In the genomic region with DNA sequence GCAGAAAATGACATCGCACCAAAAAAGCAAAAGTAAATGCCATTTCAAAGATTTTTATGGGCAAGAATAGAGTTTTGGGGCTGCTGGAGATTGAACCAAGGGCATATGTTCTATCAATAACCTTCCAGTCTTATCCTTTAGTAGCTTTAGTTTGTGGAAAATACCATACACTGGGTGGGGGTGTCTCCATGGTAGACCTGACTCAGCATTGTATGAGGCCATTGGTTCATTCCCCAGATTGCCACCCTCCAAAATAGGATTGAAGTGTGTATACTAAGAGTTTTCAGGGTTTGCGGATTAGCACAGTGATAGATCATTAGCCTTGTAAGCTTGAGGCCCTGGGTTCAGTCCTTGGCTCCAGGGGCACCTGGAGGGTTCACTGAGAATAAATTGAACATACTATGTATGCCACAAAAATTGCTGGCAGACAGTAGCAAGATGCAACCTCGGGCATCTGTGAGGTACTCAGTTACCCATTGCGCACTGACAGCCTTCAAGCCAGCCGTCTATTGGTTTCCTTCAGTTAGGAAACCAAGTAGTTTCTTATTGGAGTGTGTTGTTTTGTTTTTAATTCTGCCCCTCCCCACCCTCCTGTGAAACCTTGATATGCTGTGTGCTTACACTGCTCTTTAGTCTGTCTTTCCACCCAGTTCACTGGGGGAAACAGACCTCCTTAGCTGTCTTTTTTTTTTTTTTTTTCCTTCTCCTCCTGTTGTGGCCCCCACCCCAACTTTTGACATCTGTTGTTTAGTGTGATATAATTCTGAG, we compare ENCODE assay signal across 10 mouse cellular contexts. TPM values are rescaled to one million over a fixed set of nuclear protein-coding genes. Genes with fewer than 3 reads are reported as not detected.
DNase-seq lines count a peak whose midpoint lies in the region; ATAC-seq and TF ChIP-seq lines count a peak whose summit lies in the region.
"Had no signal": no experiment of that assay in that cellular context is flagged by ENCODE, and none has a peak within 500 bp of the region (broad histone marks: within the 10 kb centered on the region; RNA-seq: fewer than 3 reads in every experiment).

No protein-coding gene starts in this region.

- TF ChIP-seq CTCF in lung, embryonic 14.5 days (IDR thresholded peaks at IDR 0.05; ENCODE audit: low read depth) = no peak
- TF ChIP-seq CTCF in ES-Bruce4 (IDR thresholded peaks at IDR 0.05; ENCODE audit: low read depth, low read length) = no peak

- 69% methylated on average over 5 of the region's 5 CpGs for WGBS in lung, embryonic 14.5 days
- WGBS in embryonic facial prominence, embryonic 14.5 days = 71% methylated on average over 5 of the region's 5 CpGs
- WGBS in liver, embryonic 13.5 days (ENCODE audit: insufficient replicate concordance) = 31% methylated on average over 5 of the region's 5 CpGs

- peak overlapping the region; percentile 6; the same call in 1 of the 2 replicates for H3K4me3 ChIP-seq in lung, embryonic 14.5 days (ENCODE audit: low read depth, low read length)
- no peak overlapping the region; the same call in 1 of the 2 replicates for H3K4me3 ChIP-seq in ES-Bruce4 (ENCODE audit: low read depth, low read length)
- H3K4me3 ChIP-seq in embryonic facial prominence, embryonic 14.5 days (ENCODE audit: low read depth, low read length) = no peak overlapping the region
- peak overlapping the region; percentile 97 for H3K4me3 ChIP-seq in liver, embryonic 13.5 days (replicated peaks)

- H3K9me3 ChIP-seq in lung, embryonic 14.5 days (ENCODE audit: low read depth, low read length) = no peaks in the 10 kb centered on the region
- no peaks in the 10 kb centered on the region for H3K9me3 ChIP-seq in ES-Bruce4 (replicated peaks; ENCODE audit: control insufficient read depth, insufficient read depth, low read length, poor library complexity, severe bottlenecking)
- H3K9me3 ChIP-seq in embryonic facial prominence, embryonic 14.5 days (ENCODE audit: control insufficient read depth, low read length) = no peaks in the 10 kb centered on the region
- H3K9me3 ChIP-seq in liver, embryonic 13.5 days (replicated peaks) = no peaks in the 10 kb centered on the region
- H3K9me3 ChIP-seq: embryonic facial prominence, embryonic 12.5 days had no signal

- peaks cover 16% of the 10 kb centered on the region for H3K4me1 ChIP-seq in lung, embryonic 14.5 days (ENCODE audit: insufficient read depth)
- peaks cover 3% of the 10 kb centered on the region for H3K4me1 ChIP-seq in ES-Bruce4 (ENCODE audit: control insufficient read depth, insufficient read depth, low read length)
- H3K4me1 ChIP-seq in embryonic facial prominence, embryonic 14.5 days (ENCODE audit: control insufficient read depth, insufficient read depth, low read length) = peaks cover 21% of the 10 kb centered on the region
- peaks cover 78% of the 10 kb centered on the region for H3K4me1 ChIP-seq in liver, embryonic 13.5 days (replicated peaks)

- no peak for DNase-seq in lung, embryonic 14.5 days
- DNase-seq in lung, postnatal 36 days = no peak
- no peak for DNase-seq in embryonic facial prominence, embryonic 14.5 days (ENCODE audit: low spot score)
- DNase-seq in liver, embryonic 13.5 days = peak; percentile 62
- no peak for DNase-seq in urinary bladder, postnatal 14 days (ENCODE audit: low spot score)
- DNase-seq in kidney, adult 11 months = no peak
- DNase-seq: kidney, adult 9 months had no signal

- H3K36me3 ChIP-seq in lung, embryonic 14.5 days (ENCODE audit: insufficient read depth) = 0 out of 2 replicates have a peak, but pooled peaks cover 2% of the 10 kb centered on the region
- H3K36me3 ChIP-seq in ES-Bruce4 (ENCODE audit: control insufficient read depth, insufficient read depth, low read length, poor library complexity, severe bottlenecking) = peaks cover 21% of the 10 kb centered on the region
- peaks cover 8% of the 10 kb centered on the region; the same call in 1 of the 2 replicates for H3K36me3 ChIP-seq in embryonic facial prominence, embryonic 14.5 days (ENCODE audit: control insufficient read depth, insufficient read depth, low read length)
- H3K36me3 ChIP-seq in liver, embryonic 13.5 days = peaks cover 64% of the 10 kb centered on the region
- H3K36me3 ChIP-seq: embryonic facial prominence, embryonic 12.5 days had no signal

- H3K27me3 ChIP-seq in lung, embryonic 14.5 days (ENCODE audit: insufficient read depth, low read length) = no peaks in the 10 kb centered on the region
- H3K27me3 ChIP-seq in ES-Bruce4 (ENCODE audit: control insufficient read depth, insufficient read depth, low read length, poor library complexity, severe bottlenecking) = no peaks in the 10 kb centered on the region
- no peaks in the 10 kb centered on the region for H3K27me3 ChIP-seq in embryonic facial prominence, embryonic 14.5 days (replicated peaks; ENCODE audit: control insufficient read depth, insufficient read depth, low read length)
- H3K27me3 ChIP-seq in liver, embryonic 13.5 days = no peaks in the 10 kb centered on the region
- H3K27me3 ChIP-seq: embryonic facial prominence, embryonic 12.5 days had no signal

- no peak for ATAC-seq in lung, embryonic 14.5 days (ENCODE audit: insufficient read depth)
- no peak for ATAC-seq in embryonic facial prominence, embryonic 14.5 days (ENCODE audit: low read depth)
- peak; percentile 16; the same call in 1 of the 2 replicates for ATAC-seq in liver, embryonic 13.5 days (ENCODE audit: low read depth)

- H3K9ac ChIP-seq in lung, embryonic 14.5 days = no peak overlapping the region; the same call in 1 of the 2 replicates
- peak overlapping the region; percentile 100 for H3K9ac ChIP-seq in ES-Bruce4 (ENCODE audit: low read depth, poor library complexity, severe bottlenecking)
- no peak overlapping the region for H3K9ac ChIP-seq in embryonic facial prominence, embryonic 14.5 days (ENCODE audit: low read depth, low read length)
- H3K9ac ChIP-seq in liver, embryonic 13.5 days = peak overlapping the region; percentile 98
- H3K9ac ChIP-seq: embryonic facial prominence, embryonic 12.5 days had no signal

- peak overlapping the region; percentile 70 for H3K4me2 ChIP-seq in lung, embryonic 14.5 days
- peak overlapping the region; percentile 80 for H3K4me2 ChIP-seq in embryonic facial prominence, embryonic 14.5 days (ENCODE audit: low read depth, low read length)
- peak overlapping the region; percentile 90 for H3K4me2 ChIP-seq in liver, embryonic 13.5 days

- 0 out of 2 replicates have a peak overlapping the region, but pooled peaks have one; percentile 26 for H3K27ac ChIP-seq in lung, embryonic 14.5 days (ENCODE audit: low read depth)
- H3K27ac ChIP-seq in ES-Bruce4 (ENCODE audit: insufficient read depth, low read length) = peak overlapping the region; percentile 39
- H3K27ac ChIP-seq in embryonic facial prominence, embryonic 14.5 days (replicated peaks; ENCODE audit: low read depth, low read length) = no peak overlapping the region
- H3K27ac ChIP-seq in liver, embryonic 13.5 days = peak overlapping the region; percentile 99
- H3K27ac ChIP-seq: embryonic facial prominence, embryonic 12.5 days had no signal

- no peak for TF ChIP-seq EP300 in ES-Bruce4 (IDR thresholded peaks at IDR 0.05; ENCODE audit: insufficient read depth, low read depth, low read length)

- TF ChIP-seq POLR2A in ES-Bruce4 (IDR thresholded peaks at IDR 0.05; ENCODE audit: insufficient read depth, low read length) = no peak

RNA-seq across cellular contexts. Expression of a gene that starts 3.6 kb away (rescaled TPM):
- polyA plus RNA-seq in lung, embryonic 14.5 days (2014; fragmentation: Nextera tagmentation; extraction: Ambion mirVana) = 315 and 330 TPM in 2 replicates
- polyA plus RNA-seq in ES-Bruce4 (2011; ENCODE audit: insufficient read depth, insufficient read length, low read depth, missing spikeins) = 459 and 464 TPM in 2 replicates
- polyA plus RNA-seq in embryonic facial prominence, embryonic 14.5 days (2014; fragmentation: Nextera tagmentation; extraction: Ambion mirVana) = 238 and 251 TPM in 2 replicates
- polyA plus RNA-seq in liver, embryonic 13.5 days (2015; fragmentation: Nextera tagmentation; extraction: Ambion mirVana) = 555 and 600 TPM in 2 replicates

RNA-seq across cellular contexts. Expression of a gene that starts 34.8 kb away (rescaled TPM):
- 75.8 and 77.9 TPM in 2 replicates for polyA plus RNA-seq in lung, embryonic 14.5 days (2014; fragmentation: Nextera tagmentation; extraction: Ambion mirVana)
- polyA plus RNA-seq in ES-Bruce4 (2011; ENCODE audit: insufficient read depth, insufficient read length, low read depth, missing spikeins) = 103 TPM in 2 replicates
- polyA plus RNA-seq in embryonic facial prominence, embryonic 14.5 days (2014; fragmentation: Nextera tagmentation; extraction: Ambion mirVana) = 75.3 and 79.9 TPM in 2 replicates
- polyA plus RNA-seq in liver, embryonic 13.5 days (2015; fragmentation: Nextera tagmentation; extraction: Ambion mirVana) = 65.4 and 77.9 TPM in 2 replicates

RNA-seq across cellular contexts. Expression of a gene that starts 41.0 kb away (rescaled TPM):
- polyA plus RNA-seq in lung, embryonic 14.5 days (2014; fragmentation: Nextera tagmentation; extraction: Ambion mirVana) = 0.55 and 0.74 TPM in 2 replicates
- polyA plus RNA-seq in ES-Bruce4 (2011; ENCODE audit: insufficient read depth, insufficient read length, low read depth, missing spikeins) = not detected in 2 replicates
- polyA plus RNA-seq in embryonic facial prominence, embryonic 14.5 days (2014; fragmentation: Nextera tagmentation; extraction: Ambion mirVana) = 0.47 and 0.51 TPM in 2 replicates
- polyA plus RNA-seq in liver, embryonic 13.5 days (2015; fragmentation: Nextera tagmentation; extraction: Ambion mirVana) = 405 and 482 TPM in 2 replicates
- polyA plus RNA-seq: macrophage had no signal

Comparison
In these comparisons a context has a peak if more than half of its experiments do, and no peak if none do; other contexts are left out.
1. H3K4me3 ChIP-seq: peak in lung, embryonic 14.5 days (single experiment) and liver, embryonic 13.5 days (single experiment); none in ES-Bruce4 (single experiment) and embryonic facial prominence, embryonic 14.5 days (single experiment).
2. H3K9ac ChIP-seq: peak in ES-Bruce4 (single experiment) and liver, embryonic 13.5 days (single experiment); none in lung, embryonic 14.5 days (single experiment) and embryonic facial prominence, embryonic 14.5 days (single experiment).
3. RNA of a gene that starts 41.0 kb away (polyA plus RNA-seq): 405 to 482 TPM in liver, embryonic 13.5 days; 0.55 to 0.74 TPM in lung, embryonic 14.5 days, 0.47 to 0.51 TPM in embryonic facial prominence, embryonic 14.5 days and not detected in ES-Bruce4; every median in the first group is over 100 times any median in the second.
4. Peak in every context shown above with its lines, with median percentiles within 50 percentile points of each other: H3K4me2 ChIP-seq.